Mouse (Mus musculus) cerebellum, adult 11-12 months (tissue): ENCODE data around the gene Paf1.

Experiments used
- DNase-seq: peaks from one replicate; pipeline ENCODE4 v3.0.0; 2022

The Paf1 gene

DNA sequence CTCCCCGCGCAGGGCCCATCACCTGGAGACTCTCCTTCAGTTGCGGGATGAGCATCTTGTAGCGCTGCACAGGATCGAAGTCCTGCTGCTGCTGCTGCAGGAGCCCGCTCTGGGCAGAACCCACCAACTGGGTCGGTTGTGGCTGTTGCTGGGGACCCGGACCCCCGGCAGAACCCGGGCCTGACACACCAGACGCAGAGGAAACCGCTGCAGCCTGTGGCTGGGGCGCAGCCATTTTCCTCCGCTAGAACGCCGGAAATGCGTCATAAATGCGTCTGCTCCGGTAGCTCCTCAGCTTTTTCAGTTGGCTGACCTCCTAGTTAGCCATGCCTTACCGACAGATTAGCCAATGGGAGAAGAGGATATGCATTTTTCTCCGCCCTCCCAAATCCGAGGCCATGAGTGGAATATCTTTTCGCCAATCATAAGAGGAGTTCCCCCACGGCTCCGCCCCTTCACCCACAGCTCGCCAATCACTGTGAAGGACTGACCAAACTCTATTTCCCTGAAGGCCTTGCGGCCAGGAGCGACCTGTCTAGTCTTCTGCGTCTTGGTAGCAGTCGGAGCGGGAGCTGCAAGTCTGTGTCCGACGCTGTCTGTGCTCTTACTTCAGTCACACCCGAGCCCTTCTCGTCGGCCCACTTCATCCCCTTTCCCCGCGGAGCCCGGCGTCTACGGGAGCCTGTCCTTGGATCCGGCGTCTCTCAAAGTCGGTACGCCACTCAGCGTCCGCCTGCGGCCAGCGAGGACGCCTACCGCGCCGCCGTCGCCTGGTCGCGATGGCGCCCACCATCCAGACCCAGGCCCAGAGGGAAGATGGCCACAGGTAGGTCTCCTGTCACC, at the start of gene Paf1, which contains the start of gene Med29:
Gene Paf1, plus strand, starts transcription at position 523 of the 843 bp plus-strand sequence.
Gene Med29, minus strand, starts transcription at position 280 of the 843 bp plus-strand sequence.
- DNase-seq, result peak; percentile 99

GRCm38 (mm10) chr7:28344637-28345036, 48.1 kb upstream of the Paf1 start:
- no peak for DNase-seq

DNA sequence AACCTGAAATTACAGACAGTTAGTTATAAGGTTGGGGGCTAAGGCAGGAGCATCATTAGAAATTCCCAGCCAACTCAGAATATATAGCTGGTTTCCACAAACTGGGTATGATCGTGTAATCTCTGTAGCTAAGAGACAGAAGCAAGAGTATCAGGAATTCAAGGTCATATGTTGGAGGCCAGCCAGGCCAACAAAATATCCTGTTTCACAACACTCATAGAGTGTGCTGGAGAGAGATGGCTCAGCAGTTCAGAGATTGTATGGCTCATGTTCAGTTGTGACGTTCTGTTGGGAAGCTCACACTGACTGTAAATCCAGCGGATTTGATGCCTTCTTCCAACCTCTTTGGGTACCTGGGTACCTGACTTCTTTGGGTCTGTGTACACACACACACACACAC, 45.0 kb upstream of the Paf1 start:
- no peak for DNase-seq

- DNase-seq, result no peak
Observed at GRCm38 (mm10) chr7:28348601-28349000, 44.1 kb upstream of the Paf1 start.

GRCm38 (mm10) chr7:28350155-28350883, 42.4 kb upstream of the Paf1 start, which contains the start of gene Rps16:
Rps16 (plus strand) TSS chr7:28350652.
- peak; percentile 97 for DNase-seq

GRCm38 (mm10) chr7:28351676-28352191, 41.0 kb upstream of the Paf1 start:
- no peak for DNase-seq

GRCm38 (mm10) chr7:28353267-28353666, 39.5 kb upstream of the Paf1 start:
- DNase-seq, result no peak

DNA sequence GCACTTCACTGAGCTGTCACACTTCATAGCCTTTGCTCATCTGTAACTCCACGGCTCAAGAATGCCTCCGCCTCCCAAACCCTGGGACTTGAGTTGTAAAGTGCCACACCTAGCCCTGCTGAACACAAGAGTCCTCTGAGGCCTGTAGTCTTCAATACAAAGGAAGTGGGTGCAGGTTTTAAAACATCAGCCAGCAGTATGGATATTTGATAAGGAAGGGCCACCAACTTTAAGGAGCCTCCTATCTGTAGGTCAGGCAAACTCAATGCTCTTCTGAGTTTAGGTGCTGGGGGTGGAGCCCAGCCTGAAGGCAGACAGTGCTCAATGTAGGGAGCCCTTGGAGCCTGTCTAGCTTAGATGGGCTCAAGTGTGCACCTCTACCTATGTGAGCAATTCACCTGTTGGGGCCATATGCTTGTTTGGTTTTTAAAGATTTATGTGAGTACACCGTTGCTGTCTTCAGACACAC, 38.6 kb upstream of the Paf1 start:
- DNase-seq, result no peak

- no peak for DNase-seq
Observed at GRCm38 (mm10) chr7:28354596-28354995, 38.2 kb upstream of the Paf1 start.

- no peak for DNase-seq
Observed at GRCm38 (mm10) chr7:28355221-28355620, 37.5 kb upstream of the Paf1 start.

- no peak for DNase-seq
Observed at GRCm38 (mm10) chr7:28356981-28357380, 35.8 kb upstream of the Paf1 start.

GRCm38 (mm10) chr7:28357984-28358383, 34.8 kb upstream of the Paf1 start:
- no peak for DNase-seq

- no peak for DNase-seq
Observed at GRCm38 (mm10) chr7:28358431-28358830, 34.3 kb upstream of the Paf1 start.

DNA sequence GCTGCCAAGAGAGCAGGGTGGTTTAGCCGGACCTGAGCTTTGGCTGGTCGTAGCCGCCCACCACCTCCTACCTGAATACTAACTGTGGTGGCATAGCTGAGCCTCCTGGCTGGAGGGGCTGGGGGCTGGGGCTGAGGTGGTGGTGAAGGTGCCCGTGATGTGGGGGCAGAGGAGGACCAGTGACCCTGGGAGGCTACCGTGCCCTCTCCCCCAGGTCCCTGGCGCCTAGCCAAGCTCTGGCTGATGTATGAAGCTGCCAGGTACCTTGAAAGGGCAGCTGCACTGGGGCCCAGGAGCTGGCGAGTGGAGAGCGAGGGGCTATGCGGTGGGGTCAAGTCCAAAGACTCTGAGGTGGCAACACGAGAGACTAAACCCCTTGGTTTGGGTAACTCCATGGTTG, 32.9 kb upstream of the Paf1 start:
- no peak for DNase-seq

GRCm38 (mm10) chr7:28360291-28360690, 32.5 kb upstream of the Paf1 start:
- DNase-seq, result no peak

- DNase-seq, result no peak
Observed at GRCm38 (mm10) chr7:28361647-28362341, 31.0 kb upstream of the Paf1 start.

DNA sequence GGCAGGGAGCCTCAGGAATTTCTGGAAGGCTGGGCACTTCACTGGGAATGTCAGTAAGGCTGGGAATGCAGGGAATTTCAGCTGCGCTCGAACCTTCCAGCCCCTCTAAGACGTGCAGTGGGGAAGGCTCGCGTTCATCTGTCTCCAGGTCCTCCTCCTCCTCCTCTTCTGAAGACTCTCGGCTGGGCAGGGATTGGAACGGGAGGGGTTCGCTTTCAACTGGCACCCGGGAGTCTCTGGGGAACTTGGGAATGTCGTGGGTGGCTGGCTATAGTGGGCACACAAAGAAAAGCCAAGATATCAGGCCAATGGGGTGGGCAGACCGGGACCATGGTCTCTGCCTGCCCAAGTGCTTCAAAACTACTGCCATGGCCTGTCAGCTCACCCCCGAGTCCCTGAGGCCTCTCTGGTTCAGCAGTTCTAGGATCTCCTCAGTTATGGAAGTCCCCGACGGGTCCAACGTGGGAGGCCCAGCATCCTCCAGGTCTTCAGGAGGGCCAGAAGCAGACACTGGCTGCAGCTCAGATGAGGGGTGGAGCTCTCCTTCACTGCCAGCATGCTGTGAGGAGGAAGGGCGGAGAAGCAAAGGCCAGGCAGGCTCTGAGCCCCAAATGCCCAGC, 30.2 kb upstream of the Paf1 start:
- no peak for DNase-seq

DNA sequence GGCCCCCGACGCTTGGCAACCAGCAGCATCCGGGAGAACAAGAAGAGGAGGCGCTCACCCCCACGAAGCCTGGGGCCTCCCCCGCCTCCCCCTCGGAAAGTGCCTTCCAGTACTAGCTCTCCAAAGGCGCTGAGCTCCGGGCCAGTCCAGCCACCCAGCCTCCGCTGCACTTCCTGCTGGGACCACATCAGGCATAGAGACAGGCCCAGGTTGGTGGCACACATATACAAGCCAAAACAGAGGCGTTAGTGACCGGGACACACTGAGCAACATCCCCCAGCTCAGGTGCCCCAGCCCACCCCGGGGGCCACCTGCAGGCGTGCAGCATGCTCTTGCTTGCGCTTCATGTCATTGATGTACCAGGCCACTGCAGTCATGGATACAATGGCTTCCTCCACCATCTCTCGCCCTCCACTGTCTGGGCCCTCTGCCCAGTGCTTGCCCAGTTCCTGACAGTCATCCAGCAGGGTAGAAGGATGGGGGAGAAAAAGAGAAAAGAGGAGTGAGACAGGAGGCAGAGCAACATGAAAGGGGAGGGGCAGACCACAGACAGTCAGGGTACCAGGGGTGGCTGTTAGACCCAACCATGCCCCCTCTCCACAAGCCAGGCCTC, 25.0 kb upstream of the Paf1 start:
- no peak for DNase-seq

GRCm38 (mm10) chr7:28368276-28368920, 24.4 kb upstream of the Paf1 start:
- DNase-seq, result no peak

- DNase-seq, result no peak
Observed at GRCm38 (mm10) chr7:28370051-28370450, 22.7 kb upstream of the Paf1 start.

- DNase-seq, result no peak
Observed at GRCm38 (mm10) chr7:28370977-28371513, 21.7 kb upstream of the Paf1 start.
